Mouse (Mus musculus) intestine, embryonic 14.5 days (tissue): Measurements from ENCODE around the gene Ankra2. TPM values are rescaled to one million over a fixed set of nuclear protein-coding genes. Genes with fewer than 3 reads are reported as not detected.

Experiments used
- ATAC-seq: fragments of 200-750 bp; cut with Nextera tagmentation; replicated peaks from 2 replicates; pipeline ENCODE4 v1.8.0; 2017; ENCODE audit warnings: low read depth, moderate number of reproducible peaks, moderate TSS enrichment, moderate library complexity; ENCODE audit not compliant: low FRiP score, low TSS enrichment
- DNase-seq: peaks from one replicate; pipeline ENCODE4 v3.0.0-alpha.2; 2018; ENCODE audit warnings: low spot score
- H3K27ac ChIP-seq: fragments of 300-500 bp; sonication (generic); 2 replicates; pipeline ENCODE4 v1.5.1; 2014; ENCODE audit warnings: low read depth, mild to moderate bottlenecking, control low read depth
- H3K27me3 ChIP-seq: fragments of 300-500 bp; sonication (generic); replicated peaks from 2 replicates; pipeline ENCODE4 v1.6.1; 2014; ENCODE audit warnings: low read length, control low read depth; ENCODE audit not compliant: control insufficient read depth, insufficient read depth
- H3K36me3 ChIP-seq: fragments of 300-500 bp; sonication (generic); 2 replicates; pipeline ENCODE4 v1.6.1; 2014; ENCODE audit warnings: low read length, control low read depth; ENCODE audit not compliant: control insufficient read depth, insufficient read depth
- H3K4me1 ChIP-seq: fragments of 300-500 bp; sonication (generic); replicated peaks from 2 replicates; pipeline ENCODE4 v1.6.1; 2014; ENCODE audit warnings: low read length, control low read depth, mixed read lengths; ENCODE audit not compliant: control insufficient read depth, insufficient read depth
- H3K4me2 ChIP-seq: fragments of 300-500 bp; sonication (generic); 2 replicates; pipeline ENCODE4 v1.6.1; 2014; ENCODE audit warnings: low read length
- H3K4me3 ChIP-seq: fragments of 300-500 bp; sonication (generic); 2 replicates; pipeline ENCODE4 v1.5.1; 2014; ENCODE audit warnings: low read depth, low read length, control low read depth, mixed read lengths
- H3K9ac ChIP-seq: fragments of 300-500 bp; sonication (generic); 2 replicates; pipeline ENCODE4 v1.6.1; 2014; ENCODE audit warnings: mild to moderate bottlenecking, low read length
- H3K9me3 ChIP-seq: fragments of 300-500 bp; sonication (generic); 2 replicates; pipeline ENCODE4 v1.6.1; 2016; ENCODE audit warnings: low read length, control low read depth; ENCODE audit not compliant: control insufficient read depth
- WGBS: fragments of 180-500 bp; shearing (Covaris S2); extraction: QIAGEN DNeasy Blood & Tissue Kit; methylation state at CpG from one replicate; pipeline ENCODE4 v1.1.7; 2014; 5-methylcytosine and 5-hydroxymethylcytosine counted together
- polyA plus RNA-seq: library from polyadenylated mRNA; unstranded; fragments of >200 nt; fragmentation: Nextera tagmentation; extraction: Ambion mirVana; gene quantifications from 2 replicates; pipeline ENCODE4 v1.2.1, GENCODE M21; 2014

Gene Ankra2
- polyA plus RNA-seq, 1 experiment from 2014 or later: 26.4 TPM

GRCm38 (mm10) chr13:98316480-98317245, 53.8 kb downstream of the Ankra2 start, which contains the start of gene Btf3:
TSS of gene Btf3 (minus strand) at chr13:98317006.
- H3K27me3 ChIP-seq: no peaks in the 10 kb centered on the region
- peak within 1 kb of the TSS; percentile 93 for H3K4me3 ChIP-seq
- peak; percentile 95 for DNase-seq
- WGBS: under 1% methylated on average over 82 of the region's 90 CpGs
- peaks cover 11% of the 10 kb centered on the region for H3K4me1 ChIP-seq
- H3K27ac ChIP-seq: peak within 1 kb of the TSS; percentile 91
- peak within 1 kb of the TSS; percentile 97 for H3K9ac ChIP-seq
- peak within 1 kb of the TSS; percentile 87 for H3K4me2 ChIP-seq
- peak; percentile 93 for ATAC-seq
- H3K9me3 ChIP-seq: no peaks in the 10 kb centered on the region
- peaks cover 29% of the 10 kb centered on the region for H3K36me3 ChIP-seq

- DNase-seq (peak; percentile 61), ATAC-seq (no peak)
- WGBS: 4% methylated on average over 16 of the region's 16 CpGs
- peak overlapping the region; percentile 97 for H3K9ac ChIP-seq
- H3K36me3 ChIP-seq: peaks cover 23% of the 10 kb centered on the region
- H3K27me3 ChIP-seq: no peaks in the 10 kb centered on the region
- H3K9me3 ChIP-seq: no peaks in the 10 kb centered on the region
- peak overlapping the region; percentile 93 for H3K4me3 ChIP-seq
- H3K4me1 ChIP-seq: peaks cover 11% of the 10 kb centered on the region
- peak overlapping the region; percentile 64 for H3K4me2 ChIP-seq
- H3K27ac ChIP-seq: peak overlapping the region; percentile 91
Observed at GRCm38 (mm10) chr13:98317246-98317677, 54.4 kb downstream of the Ankra2 start.

GRCm38 (mm10) chr13:98317911-98318310, 55.0 kb downstream of the Ankra2 start:
- no peak for DNase-seq
- Histone ChIP-seq H3K4me2 (peak overlapping the region; percentile 64), H3K4me3 (no peak overlapping the region; the same call in 1 of the 2 replicates), H3K9ac (no peak overlapping the region), H3K4me1 (peaks cover 11% of the 10 kb centered on the region), H3K9me3 (no peaks in the 10 kb centered on the region), H3K27me3 (no peaks in the 10 kb centered on the region), H3K27ac (no peak overlapping the region), H3K36me3 (peaks cover 17% of the 10 kb centered on the region)
- no peak for ATAC-seq
- 88% methylated on average over 6 of the region's 6 CpGs for WGBS

Other genes starting within 250 kb of the Ankra2 start
- gene Arhgef28, start 56.6 kb upstream of the Ankra2 start, polyA plus RNA-seq: 18.2 and 20.1 TPM in 2 replicates
- 39.6 and 44.3 TPM in 2 replicates for gene Utp15, start within 50 bp of the Ankra2 start, polyA plus RNA-seq
- not detected in 2 replicates for gene Gm21976, start 16.8 kb downstream of the Ankra2 start, polyA plus RNA-seq
- 708 and 729 TPM in 2 replicates for gene Btf3, start 53.9 kb downstream of the Ankra2 start, polyA plus RNA-seq
- gene Foxd1, start 91.2 kb downstream of the Ankra2 start, polyA plus RNA-seq: not detected in 2 replicates
- 1.3 and 1.4 TPM in 2 replicates for gene Gm10320, start 228.9 kb downstream of the Ankra2 start, polyA plus RNA-seq